Mouse (Mus musculus): ENCODE measurements around the gene 1700017B05Rik. TPM values are rescaled to one million over a fixed set of nuclear protein-coding genes. Genes with fewer than 3 reads are reported as not detected.
A peak's percentile ranks its signal among the peaks of the same experiment; 100 is the strongest.
"Not testable (repeated sequence)": the region's sequence is repeated elsewhere in the genome, so short reads cannot be mapped to it uniquely, and the experiment has no call there.

1700017B05Rik gene
- total RNA-seq (2021), result 10 to 100 TPM; 17.1 to 19.2 TPM

GRCm38 (mm10) chr9:57261913-57262794, at the start of gene 1700017B05Rik:
Gene 1700017B05Rik (minus strand): TSS chr9:57262612.
- intact Hi-C loops (cut with DNase I), result loop anchor here (10.0 kb wide), 1 partner anchor 243 kb away; the partner anchor contains the start of gene Rpp25
- peak; percentile 64 to 67 for DNase-seq (ENCODE audit: low spot score in 2 of 2)

- intact Hi-C loops (cut with DNase I), result no loop called here
- no peak for DNase-seq (ENCODE audit: low spot score in 2 of 2)
Observed at GRCm38 (mm10) chr9:57310895-57311294, 48.5 kb upstream of the 1700017B05Rik start.

- no peak for DNase-seq (ENCODE audit: low spot score in 2 of 2)
- intact Hi-C loops (cut with DNase I), result no loop called here
Observed at GRCm38 (mm10) chr9:57309353-57309752, 46.9 kb upstream of the 1700017B05Rik start.

- intact Hi-C loops (cut with DNase I), result no loop called here
- DNase-seq (ENCODE audit: low spot score in 2 of 2), result no peak
Observed at GRCm38 (mm10) chr9:57307456-57307855, 45.0 kb upstream of the 1700017B05Rik start.

- DNase-seq (ENCODE audit: low spot score in 2 of 2); intact Hi-C loops (cut with DNase I): not testable (repeated sequence)
Observed at GRCm38 (mm10) chr9:57304716-57305115, 42.3 kb upstream of the 1700017B05Rik start.

- intact Hi-C loops (cut with DNase I), result no loop called here
- no peak for DNase-seq (ENCODE audit: low spot score in 2 of 2)
Observed at GRCm38 (mm10) chr9:57304251-57304650, 41.8 kb upstream of the 1700017B05Rik start.

GRCm38 (mm10) chr9:57303356-57303755, 40.9 kb upstream of the 1700017B05Rik start:
- intact Hi-C loops (cut with DNase I), result no loop called here
- DNase-seq (ENCODE audit: low spot score in 2 of 2), result no peak

- intact Hi-C loops (cut with DNase I), result no loop called here
- no peak for DNase-seq (ENCODE audit: low spot score in 2 of 2)
Observed at GRCm38 (mm10) chr9:57300825-57301224, 38.4 kb upstream of the 1700017B05Rik start.

GRCm38 (mm10) chr9:57299790-57300477, 37.5 kb upstream of the 1700017B05Rik start:
- intact Hi-C loops (cut with DNase I), result no loop called here

GRCm38 (mm10) chr9:57297938-57298337, 35.5 kb upstream of the 1700017B05Rik start:
- intact Hi-C loops (cut with DNase I), result no loop called here
- no peak for DNase-seq (ENCODE audit: low spot score in 2 of 2)

More at GRCm38 (mm10) chr9:57299790-57300477, 37.5 kb upstream of the 1700017B05Rik start:
- DNase-seq (ENCODE audit: low spot score in 2 of 2), result no peak

GRCm38 (mm10) chr9:57296277-57296676, 33.9 kb upstream of the 1700017B05Rik start:
- no peak for DNase-seq (ENCODE audit: low spot score in 2 of 2)
- intact Hi-C loops (cut with DNase I), result no loop called here

- no peak for DNase-seq (ENCODE audit: low spot score in 2 of 2)
- intact Hi-C loops (cut with DNase I), result no loop called here
Observed at GRCm38 (mm10) chr9:57295666-57296065, 33.3 kb upstream of the 1700017B05Rik start.

- intact Hi-C loops (cut with DNase I), result no loop called here
- no peak for DNase-seq (ENCODE audit: low spot score in 2 of 2)
Observed at GRCm38 (mm10) chr9:57294905-57295304, 32.5 kb upstream of the 1700017B05Rik start.

- no peak for DNase-seq (ENCODE audit: low spot score in 2 of 2)
- intact Hi-C loops (cut with DNase I), result no loop called here
Observed at GRCm38 (mm10) chr9:57287183-57287582, 24.8 kb upstream of the 1700017B05Rik start.

- no peak for DNase-seq (ENCODE audit: low spot score in 2 of 2)
- intact Hi-C loops (cut with DNase I), result no loop called here
Observed at GRCm38 (mm10) chr9:57283311-57283710, 20.9 kb upstream of the 1700017B05Rik start.

GRCm38 (mm10) chr9:57282686-57283085, 20.3 kb upstream of the 1700017B05Rik start:
- intact Hi-C loops (cut with DNase I), result no loop called here

GRCm38 (mm10) chr9:57281549-57281948, 19.1 kb upstream of the 1700017B05Rik start:
- intact Hi-C loops (cut with DNase I), result no loop called here
- DNase-seq (ENCODE audit: low spot score in 2 of 2), result no peak

More at GRCm38 (mm10) chr9:57282686-57283085, 20.3 kb upstream of the 1700017B05Rik start:
- DNase-seq (ENCODE audit: low spot score in 2 of 2), result no peak

GRCm38 (mm10) chr9:57279441-57279840, 17.0 kb upstream of the 1700017B05Rik start:
- DNase-seq (ENCODE audit: low spot score in 2 of 2), result no peak
- intact Hi-C loops (cut with DNase I), result no loop called here

- DNase-seq (ENCODE audit: low spot score in 2 of 2), result no peak
- intact Hi-C loops (cut with DNase I), result no loop called here
Observed at GRCm38 (mm10) chr9:57278268-57278667, 15.9 kb upstream of the 1700017B05Rik start.

- peak in 1 of 2 experiments; percentile 24 for DNase-seq (ENCODE audit: low spot score in 2 of 2)
Observed at GRCm38 (mm10) chr9:57276311-57276710, 13.9 kb upstream of the 1700017B05Rik start.

More at GRCm38 (mm10) chr9:57276311-57276710, 13.9 kb upstream of the 1700017B05Rik start:
- intact Hi-C loops (cut with DNase I), result no loop called here
